ENCODE assay signal across 8 mouse cellular contexts in genomic region chr4:46563847-46564246, GRCm38 (mm10). TPM values are rescaled to one million over a fixed set of nuclear protein-coding genes. Genes with fewer than 3 reads are reported as not detected.
DNase-seq lines count a peak whose midpoint lies in the region; ATAC-seq lines count a peak whose summit lies in the region.

No protein-coding gene starts in this region.

- peak; percentile 21 for DNase-seq in heart, adult 8-10 months (ENCODE audit: low spot score)
- peak; percentile 94 for DNase-seq in MEL-GATA-1-ER (ENCODE audit: extremely low read depth, low read depth)
- DNase-seq in lung, postnatal 25 days (ENCODE audit: low spot score) = peak; percentile 71
- DNase-seq in thymus, postnatal 25 days = peak; percentile 53
- DNase-seq in embryo, embryonic 11 days = no peak
- DNase-seq in cerebellum, adult 9-10 months = no peak

- no peak overlapping the region for H3K4me3 ChIP-seq in heart, embryonic 11.5 days (ENCODE audit: low read depth, low read length)
- no peak overlapping the region for H3K4me3 ChIP-seq in heart, embryonic 15.5 days

- 59% methylated on average over 10 of the region's 10 CpGs for WGBS in heart, embryonic 11.5 days (ENCODE audit: insufficient replicate concordance)
- WGBS in heart, embryonic 15.5 days = 56% methylated on average over 10 of the region's 10 CpGs

- no peaks in the 10 kb centered on the region for H3K27me3 ChIP-seq in heart, embryonic 11.5 days (ENCODE audit: control insufficient read depth, insufficient read depth, low read length)
- H3K27me3 ChIP-seq in heart, embryonic 15.5 days = no peaks in the 10 kb centered on the region

- no peak for ATAC-seq in heart, embryonic 11.5 days (replicated peaks; ENCODE audit: insufficient number of reproducible peaks, low FRiP score, low TSS enrichment)
- peak; percentile 47; the same call in 1 of the 2 replicates for ATAC-seq in heart, embryonic 15.5 days (replicated peaks; ENCODE audit: insufficient number of reproducible peaks, insufficient read depth, low FRiP score, low read depth)

- no peak overlapping the region for H3K4me2 ChIP-seq in heart, embryonic 11.5 days
- no peak overlapping the region for H3K4me2 ChIP-seq in heart, embryonic 15.5 days

- no peaks in the 10 kb centered on the region for H3K36me3 ChIP-seq in heart, embryonic 11.5 days (ENCODE audit: control insufficient read depth, insufficient read depth, low read length)
- H3K36me3 ChIP-seq in heart, embryonic 15.5 days = no peaks in the 10 kb centered on the region

- H3K4me1 ChIP-seq in heart, embryonic 11.5 days (ENCODE audit: control insufficient read depth, insufficient read depth, low read length) = no peaks in the 10 kb centered on the region
- H3K4me1 ChIP-seq in heart, embryonic 15.5 days (replicated peaks) = peaks cover 4% of the 10 kb centered on the region; the same call in 1 of the 2 replicates

- no peak overlapping the region for H3K9ac ChIP-seq in heart, embryonic 11.5 days (ENCODE audit: low read depth, low read length)
- H3K9ac ChIP-seq in heart, embryonic 15.5 days = no peak overlapping the region

- no peak overlapping the region for H3K27ac ChIP-seq in heart, embryonic 11.5 days (ENCODE audit: low read depth, low read length)
- H3K27ac ChIP-seq in heart, embryonic 15.5 days = no peak overlapping the region

- H3K9me3 ChIP-seq in heart, embryonic 11.5 days (replicated peaks; ENCODE audit: control insufficient read depth, low read length) = no peaks in the 10 kb centered on the region
- H3K9me3 ChIP-seq in heart, embryonic 15.5 days (replicated peaks) = no peaks in the 10 kb centered on the region

RNA-seq across cellular contexts. Expression of gene Trim14, which starts 27.9 kb away (rescaled TPM):
- 1 to 10 TPM; 1.6 to 2.5 (median 2.1) TPM for total RNA-seq in heart, adult 8-10 months (2022)
- polyA plus RNA-seq in heart, embryonic 11.5 days (2014; fragmentation: Nextera tagmentation; extraction: Ambion mirVana) = 0.49 and 1.8 TPM in 2 replicates
- polyA plus RNA-seq in heart, embryonic 15.5 days (2015; fragmentation: Nextera tagmentation; extraction: Ambion mirVana) = 1.7 and 3.7 TPM in 2 replicates

RNA-seq across cellular contexts. Expression of gene Coro2a, which starts 38.2 kb away (rescaled TPM):
- total RNA-seq in heart, adult 8-10 months (2022) = under 1 TPM; 0.22 to 0.63 (median 0.46) TPM
- 0.50 and 0.56 TPM in 2 replicates for polyA plus RNA-seq in heart, embryonic 11.5 days (2014; fragmentation: Nextera tagmentation; extraction: Ambion mirVana)
- 0.87 and 6.5 TPM in 2 replicates for polyA plus RNA-seq in heart, embryonic 15.5 days (2015; fragmentation: Nextera tagmentation; extraction: Ambion mirVana)

Comparison
In these comparisons a context has a peak if more than half of its experiments do, and no peak if none do; other contexts are left out.
1. DNase-seq: peak in heart, adult 8-10 months (single experiment), MEL-GATA-1-ER (single experiment), lung, postnatal 25 days (single experiment) and thymus, postnatal 25 days (single experiment); none in embryo, embryonic 11 days (single experiment) and cerebellum, adult 9-10 months (single experiment).